Mouse (Mus musculus): ENCODE results near the gene Hbs1l. TPM values are rescaled to one million over a fixed set of nuclear protein-coding genes. Genes with fewer than 3 reads are reported as not detected.

Hbs1l gene
- total RNA-seq, 2 experiments from 2014 or later = 59.5 to 62.4 TPM

DNA sequence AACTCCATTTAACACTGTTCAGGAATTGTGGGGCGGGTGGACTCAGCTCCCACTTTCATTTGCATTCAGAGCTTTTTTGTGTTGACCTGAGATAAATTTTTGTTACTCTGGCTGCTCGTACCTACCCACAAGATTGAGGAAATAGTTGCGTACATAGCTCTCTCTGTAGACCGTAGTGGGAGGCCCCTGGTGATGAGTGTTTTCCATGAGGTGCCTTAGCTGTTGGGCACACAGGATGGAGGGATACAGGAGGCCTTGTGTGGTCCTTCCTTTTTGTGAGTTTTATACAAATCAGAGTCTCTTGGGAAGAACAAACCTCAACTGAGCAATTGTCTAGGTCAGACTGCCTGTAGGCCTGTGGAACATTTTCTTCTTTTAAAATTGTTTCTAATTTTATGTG lies 109.0 kb downstream of the Hbs1l start:
- no peak for DNase-seq

DNA sequence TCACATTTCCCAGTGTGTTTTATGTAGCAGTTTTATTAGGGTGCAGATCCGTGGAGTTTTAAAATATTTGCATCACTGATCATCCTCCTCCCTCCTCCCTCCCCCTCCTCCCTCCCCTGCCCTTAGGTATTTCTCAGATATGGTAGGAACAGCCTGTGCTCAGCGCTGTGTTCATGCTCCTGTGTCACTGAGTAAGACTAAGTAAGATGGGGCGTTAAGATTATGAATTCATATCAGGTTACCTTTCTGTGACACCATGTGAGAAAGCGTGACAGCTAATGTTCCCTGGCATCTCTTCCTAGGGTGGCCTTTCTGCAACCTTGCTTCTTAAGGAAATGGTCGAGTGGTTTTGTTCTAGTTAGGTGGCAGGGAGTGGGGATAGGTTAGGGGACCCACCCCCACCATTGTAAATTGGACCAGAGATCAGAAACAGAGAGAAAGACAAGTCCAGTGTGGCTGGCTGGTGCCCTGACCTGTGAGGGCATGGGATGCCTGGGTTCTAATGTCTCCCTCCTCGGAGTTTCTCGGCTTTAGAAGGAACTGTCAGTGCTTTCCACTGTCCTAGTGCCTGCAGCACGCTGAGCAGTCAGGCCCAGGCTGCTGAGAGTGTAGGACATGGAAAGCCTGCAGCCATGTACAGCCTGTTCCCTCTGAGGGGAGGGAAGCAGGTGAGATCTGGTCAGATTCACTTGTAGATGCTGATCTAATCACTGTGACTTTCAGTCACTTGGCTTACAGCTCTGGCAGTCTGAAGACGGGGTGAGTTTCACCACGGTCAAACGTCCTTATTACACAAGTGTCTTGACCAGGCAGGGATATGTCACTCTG lies 110.1 kb downstream of the Hbs1l start:
- no peak for DNase-seq

DNA sequence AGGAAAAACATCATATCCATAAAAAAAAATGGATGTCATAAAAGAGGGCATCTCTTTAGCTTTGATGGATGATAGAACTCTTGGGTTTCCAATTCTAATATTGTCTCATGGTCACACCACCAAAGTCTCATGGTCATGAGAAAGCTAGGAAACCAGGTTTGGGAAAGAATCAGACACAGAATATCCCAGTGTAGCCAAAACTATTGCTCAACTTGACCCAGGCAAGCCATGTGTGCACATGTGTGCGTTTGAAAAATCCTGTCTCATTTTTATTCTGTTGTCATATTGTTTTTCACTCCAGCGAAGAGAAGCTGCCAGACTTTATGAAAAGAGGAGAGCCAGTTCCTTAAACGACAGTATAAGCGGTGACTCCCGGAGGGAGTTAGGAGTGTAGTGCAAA lies 114.9 kb downstream of the Hbs1l start:
- DNase-seq = no peak

DNA sequence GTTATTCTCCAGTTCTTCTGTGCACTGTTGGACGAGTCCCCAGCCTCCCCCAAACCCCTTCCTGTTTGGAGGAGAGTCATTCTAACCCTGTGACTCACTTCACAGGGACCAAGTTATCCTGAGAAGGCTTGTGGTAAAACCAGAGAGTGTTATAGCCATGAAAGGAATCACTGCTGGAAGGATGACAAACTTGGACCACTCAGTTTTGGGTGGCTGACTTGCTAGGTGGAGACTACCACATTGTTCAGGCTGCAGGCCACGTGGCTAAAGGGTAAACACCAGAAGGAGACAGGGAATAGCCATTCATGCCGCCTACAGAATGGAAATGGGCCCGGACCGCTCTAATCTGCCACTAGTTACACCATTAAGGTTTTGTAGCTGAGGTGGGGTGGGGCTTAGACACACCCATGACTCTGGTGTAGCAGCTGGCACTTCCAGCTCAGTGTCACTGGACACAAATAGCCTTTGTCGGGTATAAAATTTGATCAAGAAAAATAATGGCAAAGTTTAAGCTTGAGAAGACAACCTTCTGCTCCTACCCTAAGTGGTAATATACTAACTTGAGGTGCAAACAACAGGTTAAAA lies 115.9 kb downstream of the Hbs1l start:
- no peak for DNase-seq

DNA sequence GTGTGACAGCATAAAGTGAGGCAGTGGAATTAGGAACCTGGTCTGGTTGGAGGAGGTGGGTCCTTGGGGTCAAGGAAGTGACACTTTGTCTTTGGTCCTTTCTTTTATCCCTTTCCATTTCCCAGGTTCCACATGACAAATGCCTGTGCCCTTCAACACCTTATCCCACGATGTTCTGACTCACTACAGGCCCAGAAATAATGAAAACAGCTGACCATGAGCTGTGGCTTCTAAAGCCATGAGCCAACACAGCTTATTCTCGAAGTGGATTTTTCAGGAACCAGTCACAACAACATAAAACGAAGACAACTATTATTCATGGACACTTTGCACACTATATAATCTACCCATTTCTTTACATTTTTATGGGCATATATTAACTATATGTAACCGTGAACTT lies 119.3 kb downstream of the Hbs1l start:
- no peak for DNase-seq

DNA sequence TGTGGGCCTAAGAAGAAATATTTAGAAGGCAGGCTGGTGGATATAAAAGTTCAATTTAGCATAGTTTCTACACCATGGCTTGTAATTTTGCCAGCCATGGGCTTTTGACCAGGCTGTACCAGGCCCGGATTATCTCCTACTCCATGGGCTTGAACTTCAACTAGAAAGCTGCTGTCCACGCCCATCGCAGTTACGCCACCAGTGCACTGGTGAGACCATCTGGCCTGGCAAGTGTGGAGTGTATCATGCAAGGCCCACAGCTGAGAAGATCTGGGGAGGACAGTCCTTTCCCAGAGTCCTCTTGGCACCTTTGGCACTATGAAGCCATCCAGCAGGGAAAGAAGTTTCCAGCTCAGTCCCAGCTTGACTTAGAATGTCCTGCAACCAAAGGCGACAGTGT lies 120.4 kb downstream of the Hbs1l start:
- DNase-seq = no peak

Other genes starting within 250 kb of the Hbs1l start
- under 1 TPM; 0.43 to 0.91 TPM for gene Myb, start 135.0 kb upstream of the Hbs1l start, total RNA-seq (2021)
- gene Aldh8a1, start 81.3 kb downstream of the Hbs1l start, total RNA-seq (2021) = not detected